Mouse (Mus musculus) small intestine, adult 2 months (tissue): ENCODE measurements around the gene 4930579G24Rik.

Source experiments
- CTCF ChIP-seq: fragments of 200-500 bp; IDR thresholded peaks from 2 replicates; pipeline ENCODE4 v1.5.1; 2012; ENCODE audit warnings: low read depth, mild to moderate bottlenecking, control low read depth, inconsistent platforms, low read length, moderate library complexity, mixed read lengths; ENCODE audit not compliant: insufficient replicate concordance, insufficient read length; ENCODE audit errors: extremely low read depth
- POLR2A ChIP-seq: fragments of 200-500 bp; IDR thresholded peaks from 2 replicates; pipeline ENCODE4 v1.6.1; 2012; ENCODE audit warnings: low read depth, mild to moderate bottlenecking, control low read depth, inconsistent platforms, low read length, moderate library complexity

DNA sequence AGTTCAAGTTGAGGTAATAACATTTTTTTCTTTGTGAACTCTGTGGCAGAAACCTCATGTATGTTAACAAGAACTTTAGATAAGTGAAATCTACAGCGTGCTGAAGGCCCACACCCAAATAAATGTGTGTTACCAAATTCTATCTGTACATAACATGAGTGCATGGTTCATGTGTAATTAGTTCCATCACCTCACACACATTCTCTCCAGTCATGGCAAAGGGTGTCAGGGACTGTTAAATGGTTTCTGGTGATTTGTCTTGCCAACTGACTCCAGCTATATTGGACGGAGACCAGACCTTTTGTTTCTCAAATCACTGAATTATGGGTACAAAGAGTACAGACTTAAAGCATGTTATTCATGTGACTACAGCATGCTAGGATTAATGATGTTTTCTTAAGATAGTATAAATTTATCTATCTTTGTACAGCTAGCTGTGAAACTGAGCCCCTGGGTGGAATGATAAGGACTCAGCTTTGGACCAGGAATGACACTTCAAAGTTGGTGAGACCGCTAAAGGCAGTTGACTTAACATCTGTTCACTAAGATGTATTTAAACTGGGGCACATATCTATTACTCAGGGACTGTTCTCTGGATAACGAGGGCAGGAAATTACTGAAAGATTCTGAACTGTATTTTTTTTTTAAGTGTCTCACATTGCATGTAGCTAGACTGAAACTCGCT is 48.8 kb upstream of the 4930579G24Rik start:
- no peak for TF ChIP-seq CTCF
- no peak for TF ChIP-seq POLR2A
